Mouse (Mus musculus): ENCODE results near the gene Clec18a. TPM values are rescaled to one million over a fixed set of nuclear protein-coding genes. Genes with fewer than 3 reads are reported as not detected.
"Not testable (repeated sequence)": the region's sequence is repeated elsewhere in the genome, so short reads cannot be mapped to it uniquely, and the experiment has no call there.

Clec18a gene
- polyA plus RNA-seq, 1 experiment from 2014 or later: not detected

GRCm38 (mm10) chr8:111075926-111076325 is 16.3 kb downstream of the Clec18a start:
- no peak overlapping the region for H3K4me3 ChIP-seq (ENCODE audit: low read depth, low read length)
- no peak for DNase-seq (ENCODE audit: low spot score)
- H3K4me2 ChIP-seq (replicated peaks; ENCODE audit: low read depth): no peak overlapping the region
- H3K27me3 ChIP-seq (ENCODE audit: control insufficient read depth, insufficient read depth, low read length): no peaks in the 10 kb centered on the region
- H3K9me3 ChIP-seq (ENCODE audit: control insufficient read depth, low read length): no peaks in the 10 kb centered on the region
- no peaks in the 10 kb centered on the region for H3K36me3 ChIP-seq (ENCODE audit: control insufficient read depth, insufficient read depth, low read length)
- WGBS: 79% methylated on average over 3 of the region's 3 CpGs
- no peaks in the 10 kb centered on the region for H3K4me1 ChIP-seq (replicated peaks; ENCODE audit: control insufficient read depth, insufficient read depth)
- H3K9ac ChIP-seq (ENCODE audit: low read length): no peak overlapping the region
- no peak for ATAC-seq (ENCODE audit: low FRiP score, low TSS enrichment)
- H3K27ac ChIP-seq (replicated peaks): no peak overlapping the region
- TF ChIP-seq CTCF (IDR thresholded peaks at IDR 0.05; ENCODE audit: low read depth) (no peak), EP300 (optimal IDR thresholded peaks at IDR 0.05) (no peak)

- not testable (repeated sequence) for ATAC-seq (ENCODE audit: low FRiP score, low TSS enrichment); H3K27ac ChIP-seq (replicated peaks); H3K9me3 ChIP-seq (ENCODE audit: control insufficient read depth, low read length); DNase-seq (ENCODE audit: low spot score); H3K27me3 ChIP-seq (ENCODE audit: control insufficient read depth, insufficient read depth, low read length); H3K36me3 ChIP-seq (ENCODE audit: control insufficient read depth, insufficient read depth, low read length); H3K9ac ChIP-seq (ENCODE audit: low read length); H3K4me3 ChIP-seq (ENCODE audit: low read depth, low read length); H3K4me2 ChIP-seq (replicated peaks; ENCODE audit: low read depth); H3K4me1 ChIP-seq (replicated peaks; ENCODE audit: control insufficient read depth, insufficient read depth)
- WGBS: 93% methylated on average over 9 of the region's 9 CpGs
Observed at GRCm38 (mm10) chr8:111068660-111069059, 23.6 kb downstream of the Clec18a start.

DNA sequence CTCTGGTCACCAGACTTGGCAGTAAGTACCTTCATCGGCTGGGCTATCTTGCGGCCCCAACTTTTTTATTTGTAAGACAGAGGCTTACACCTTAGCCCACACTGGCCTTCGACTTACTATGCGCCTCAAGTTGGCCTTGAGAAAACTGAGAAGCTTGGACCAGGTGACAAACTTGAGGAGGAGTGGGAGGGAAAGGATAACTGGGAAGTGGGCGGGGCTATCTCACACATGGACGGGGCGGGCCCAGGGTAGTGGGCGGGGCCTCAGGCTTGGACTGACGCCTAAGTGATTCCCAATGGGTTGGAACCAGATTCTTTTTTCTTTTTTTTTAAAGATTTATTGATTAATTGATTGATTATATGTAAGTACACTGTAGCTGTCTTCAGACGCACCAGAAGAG is 24.8 kb downstream of the Clec18a start:
- TF ChIP-seq CTCF (IDR thresholded peaks at IDR 0.05; ENCODE audit: low read depth): no peak
- TF ChIP-seq EP300 (optimal IDR thresholded peaks at IDR 0.05): no peak
- no peaks in the 10 kb centered on the region for H3K36me3 ChIP-seq (ENCODE audit: control insufficient read depth, insufficient read depth, low read length)
- ATAC-seq (ENCODE audit: low FRiP score, low TSS enrichment): no peak
- H3K9ac ChIP-seq (ENCODE audit: low read length): no peak overlapping the region
- H3K27ac ChIP-seq (replicated peaks): no peak overlapping the region
- peak; percentile 50 for DNase-seq (ENCODE audit: low spot score)
- no peaks in the 10 kb centered on the region for H3K4me1 ChIP-seq (replicated peaks; ENCODE audit: control insufficient read depth, insufficient read depth)
- no peaks in the 10 kb centered on the region for H3K9me3 ChIP-seq (ENCODE audit: control insufficient read depth, low read length)
- H3K4me3 ChIP-seq (ENCODE audit: low read depth, low read length): no peak overlapping the region
- no peaks in the 10 kb centered on the region for H3K27me3 ChIP-seq (ENCODE audit: control insufficient read depth, insufficient read depth, low read length)
- 23% methylated on average over 10 of the region's 10 CpGs for WGBS
- no peak overlapping the region for H3K4me2 ChIP-seq (replicated peaks; ENCODE audit: low read depth)

GRCm38 (mm10) chr8:111066308-111066707 is 25.9 kb downstream of the Clec18a start:
- no peak overlapping the region for H3K4me3 ChIP-seq (ENCODE audit: low read depth, low read length)
- H3K36me3 ChIP-seq (ENCODE audit: control insufficient read depth, insufficient read depth, low read length): no peaks in the 10 kb centered on the region
- H3K9me3 ChIP-seq (ENCODE audit: control insufficient read depth, low read length): no peaks in the 10 kb centered on the region
- H3K9ac ChIP-seq (ENCODE audit: low read length): no peak overlapping the region
- H3K27me3 ChIP-seq (ENCODE audit: control insufficient read depth, insufficient read depth, low read length): no peaks in the 10 kb centered on the region
- no peak overlapping the region for H3K4me2 ChIP-seq (replicated peaks; ENCODE audit: low read depth)
- DNase-seq (ENCODE audit: low spot score): no peak
- WGBS: 56% methylated on average over 4 of the region's 4 CpGs
- TF ChIP-seq CTCF (IDR thresholded peaks at IDR 0.05; ENCODE audit: low read depth) (no peak), EP300 (optimal IDR thresholded peaks at IDR 0.05) (no peak)
- no peaks in the 10 kb centered on the region for H3K4me1 ChIP-seq (replicated peaks; ENCODE audit: control insufficient read depth, insufficient read depth)
- H3K27ac ChIP-seq (replicated peaks): no peak overlapping the region
- ATAC-seq (ENCODE audit: low FRiP score, low TSS enrichment): no peak

DNA sequence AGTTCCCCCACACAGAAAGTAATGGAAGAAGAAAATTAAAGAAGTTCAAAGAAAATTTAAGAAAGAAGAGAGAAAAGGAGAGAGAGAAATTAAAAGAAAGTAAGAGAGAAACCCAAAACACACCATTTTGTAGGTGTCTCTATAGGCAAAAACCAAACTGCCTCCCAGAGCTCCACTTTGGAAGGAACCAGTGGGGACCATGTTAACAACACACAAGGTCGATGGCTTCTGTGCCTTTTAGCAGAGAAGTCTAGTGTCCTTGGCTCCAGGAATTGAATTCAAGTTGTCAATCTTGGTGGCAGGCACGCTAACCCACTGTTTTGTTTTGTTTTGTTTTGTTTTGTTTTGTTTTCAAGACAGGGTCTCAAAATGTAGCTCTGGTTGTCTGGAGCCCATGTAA is 29.3 kb downstream of the Clec18a start:
- Histone ChIP-seq H3K36me3 (ENCODE audit: control insufficient read depth, insufficient read depth, low read length) (no peaks in the 10 kb centered on the region), H3K9me3 (ENCODE audit: control insufficient read depth, low read length) (no peaks in the 10 kb centered on the region), H3K4me1 (replicated peaks; ENCODE audit: control insufficient read depth, insufficient read depth) (no peaks in the 10 kb centered on the region), H3K27me3 (ENCODE audit: control insufficient read depth, insufficient read depth, low read length) (no peaks in the 10 kb centered on the region), H3K9ac (ENCODE audit: low read length) (no peak overlapping the region), H3K27ac (replicated peaks) (no peak overlapping the region), H3K4me2 (replicated peaks; ENCODE audit: low read depth) (no peak overlapping the region; the same call in 1 of the 2 replicates), H3K4me3 (ENCODE audit: low read depth, low read length) (no peak overlapping the region)
- TF ChIP-seq EP300 (optimal IDR thresholded peaks at IDR 0.05) (no peak), CTCF (IDR thresholded peaks at IDR 0.05; ENCODE audit: low read depth) (no peak)
- DNase-seq (ENCODE audit: low spot score): no peak
- WGBS: 54% methylated on average over 2 of the region's 2 CpGs
- no peak for ATAC-seq (ENCODE audit: low FRiP score, low TSS enrichment)

DNA sequence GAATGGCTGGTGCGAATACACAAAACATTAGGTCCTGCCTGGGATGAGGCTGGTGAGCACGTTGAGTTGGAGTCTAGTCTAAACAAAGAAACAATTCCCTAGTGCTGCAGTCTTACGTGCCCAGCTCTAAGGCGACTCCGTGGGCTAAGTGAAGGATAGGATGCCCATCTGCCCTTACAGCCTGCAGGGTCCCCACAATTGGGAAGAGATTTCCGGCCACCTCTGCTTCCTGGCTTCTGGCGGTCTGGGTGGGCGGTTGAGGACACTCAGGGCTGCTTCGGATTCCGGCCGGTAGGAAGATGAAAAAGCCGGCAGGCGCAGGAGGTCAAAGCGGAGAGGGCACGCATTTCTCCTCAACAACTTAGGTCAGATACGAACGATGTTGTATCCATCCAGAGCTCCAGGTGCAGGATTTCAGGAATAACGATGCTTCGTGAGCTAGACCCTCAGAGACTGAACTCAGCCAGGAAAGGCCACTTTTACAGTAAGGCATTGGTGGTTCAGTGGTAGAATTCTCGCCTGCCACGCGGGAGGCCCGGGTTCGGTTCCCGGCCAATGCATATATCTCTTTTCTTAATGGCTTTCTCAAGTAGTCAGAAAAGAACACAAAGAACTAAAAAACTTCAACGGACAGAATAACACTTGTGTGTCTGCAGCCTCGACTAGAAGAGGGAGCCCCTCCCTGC is 30.0 kb downstream of the Clec18a start:
- TF ChIP-seq EP300 (optimal IDR thresholded peaks at IDR 0.05): no peak
- TF ChIP-seq CTCF (IDR thresholded peaks at IDR 0.05; ENCODE audit: low read depth): no peak; the same call in 1 of the 2 replicates
- H3K9me3 ChIP-seq (ENCODE audit: control insufficient read depth, low read length): no peaks in the 10 kb centered on the region
- under 1% methylated on average over 27 of the region's 27 CpGs for WGBS
- peak overlapping the region; percentile 70 for H3K4me2 ChIP-seq (replicated peaks; ENCODE audit: low read depth)
- H3K27ac ChIP-seq (replicated peaks): no peak overlapping the region
- peak overlapping the region; percentile 59 for H3K4me3 ChIP-seq (ENCODE audit: low read depth, low read length)
- H3K27me3 ChIP-seq (ENCODE audit: control insufficient read depth, insufficient read depth, low read length): no peaks in the 10 kb centered on the region
- peak; percentile 84 for DNase-seq (ENCODE audit: low spot score)
- H3K36me3 ChIP-seq (ENCODE audit: control insufficient read depth, insufficient read depth, low read length): no peaks in the 10 kb centered on the region
- H3K9ac ChIP-seq (ENCODE audit: low read length): peak overlapping the region; percentile 51
- peak; percentile 72 for ATAC-seq (ENCODE audit: low FRiP score, low TSS enrichment)
- H3K4me1 ChIP-seq (replicated peaks; ENCODE audit: control insufficient read depth, insufficient read depth): peaks cover 3% of the 10 kb centered on the region; the same call in 1 of the 2 replicates

All from stomach, postnatal 0 days (tissue).